Mouse (Mus musculus) layer of hippocampus, adult 18-20 months (tissue): ENCODE results near the gene H2afx. TPM values are rescaled to one million over a fixed set of nuclear protein-coding genes. Genes with fewer than 3 reads are reported as not detected.

Source experiments
- DNase-seq, 2 experiments: peaks; one replicate each; pipeline ENCODE4 v3.0.0; 2022; ENCODE audit warnings: low spot score in 2 of 2
- microRNA-seq, 2 experiments: library from miRNA; unstranded; fragments of <30 nt; microRNA quantifications; one replicate each; pipeline ENCODE4 v1.2.0; 2021
- total RNA-seq, 2 experiments: library from RNA; stranded (reverse); gene quantifications; 2 replicates each; pipeline ENCODE4 v1.2.3; 2021

The H2afx gene
- total RNA-seq, 2 experiments from 2014 or later = 46.1 to 47.7 TPM

DNA sequence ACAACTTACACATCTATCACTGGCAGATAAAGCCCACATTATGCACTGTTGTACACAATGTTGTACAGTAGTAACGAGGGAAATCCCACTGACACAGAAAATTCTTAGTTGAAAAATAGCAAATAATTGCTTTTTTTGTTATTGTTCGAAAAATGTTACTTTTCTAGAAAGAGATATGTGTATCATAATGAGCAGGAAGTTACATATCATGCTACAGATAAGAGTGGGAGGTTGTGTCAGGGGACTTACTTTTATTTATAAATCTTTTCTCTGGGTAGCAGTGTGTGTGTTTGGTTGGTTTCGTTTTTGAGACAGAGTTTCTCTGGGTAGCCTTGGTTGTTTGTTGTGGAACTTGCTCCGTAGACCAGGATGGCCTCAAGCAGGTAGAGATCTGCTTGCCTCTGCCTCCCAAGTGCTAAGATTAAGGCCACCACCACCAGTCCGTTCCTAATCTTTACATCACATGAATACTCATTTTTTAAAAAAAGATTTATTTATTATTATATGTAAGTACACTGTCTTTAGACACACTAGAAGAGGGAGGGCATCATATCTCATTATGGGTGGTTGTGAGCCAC, 43.7 kb downstream of the H2afx start:
- DNase-seq = no peak

DNA sequence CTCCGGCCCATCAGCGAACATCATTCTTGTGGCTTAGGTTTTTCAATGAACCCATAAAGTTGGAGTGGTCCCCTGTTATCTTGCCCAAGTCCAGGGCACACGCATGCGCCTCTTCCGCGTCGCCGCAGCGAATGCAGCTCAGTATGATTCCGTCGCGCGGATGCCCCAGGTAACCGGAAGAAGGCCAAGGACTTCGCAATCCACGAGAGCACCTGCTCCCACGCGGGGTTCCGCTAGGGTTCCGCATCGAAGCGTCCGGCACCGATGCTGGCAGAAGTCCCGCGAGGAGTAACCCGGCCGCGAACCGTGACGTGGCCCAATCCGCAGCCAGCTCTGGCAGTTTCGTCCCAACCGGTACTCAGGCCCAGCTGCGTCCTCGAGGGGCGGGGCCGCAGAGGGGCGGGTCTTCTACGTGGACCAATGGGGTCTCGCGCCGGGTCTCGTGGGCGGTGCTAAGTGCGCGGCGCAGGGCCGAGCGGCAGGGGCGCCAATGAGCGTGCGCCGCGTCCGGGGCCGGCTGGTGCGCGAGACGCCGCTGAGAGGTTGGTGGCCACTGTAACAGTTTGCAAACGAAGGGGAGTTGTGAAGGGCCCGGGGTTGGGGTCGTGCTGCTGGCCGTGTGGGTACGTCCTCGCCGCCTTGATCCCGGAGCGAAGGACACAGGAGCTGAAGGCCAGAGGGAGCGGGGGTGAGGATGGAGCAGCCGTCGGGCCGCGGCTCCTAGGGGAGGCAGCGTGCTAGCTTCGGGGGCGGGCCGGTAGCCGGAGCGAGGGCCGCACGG, 44.8 kb downstream of the H2afx start, which contains the start of gene Hyou1:
Hyou1 (plus strand) TSS at position 437 of the 781 bp plus-strand sequence.
- peak; percentile 99 for DNase-seq

- peak in 1 of 2 experiments; percentile 28 for DNase-seq
These were observed 45.4 kb downstream of the H2afx start for GRCm38 (mm10) chr9:44379862-44380261.

GRCm38 (mm10) chr9:44384596-44384995, 50.1 kb downstream of the H2afx start:
- DNase-seq = no peak

Small RNA genes lying within 50 kb of the gene (microRNA-seq; reads per million reads assigned to microRNA genes)
- gene Gm44335 = 0 reads per million in 2 experiments

Other genes starting within 250 kb of the H2afx start
- gene Mfrp, start 233.0 kb upstream of the H2afx start, total RNA-seq = 1 to 10 TPM in 1 of 2 experiments, under 1 TPM in 1; 0.30 to 1.8 TPM
- gene C1qtnf5, start 227.4 kb upstream of the H2afx start, total RNA-seq = 10 to 100 TPM; 16.9 to 21.2 TPM
- gene Gm49380, start 221.2 kb upstream of the H2afx start, total RNA-seq = under 1 TPM in 1 of 2 experiments, not detected in 1; 0.38 TPM
- gene Rnf26, start 221.2 kb upstream of the H2afx start, total RNA-seq = 10 to 100 TPM; 29.7 to 29.8 TPM
- 10 to 100 TPM in 1 of 2 experiments, 1 to 10 TPM in 1; 7.9 to 11.3 TPM for gene Mcam, start 200.2 kb upstream of the H2afx start, total RNA-seq
- gene Cbl, start 100.6 kb upstream of the H2afx start, total RNA-seq = 10 to 100 TPM; 59.8 to 66.3 TPM
- gene Ccdc153, start 94.0 kb upstream of the H2afx start, total RNA-seq = 1 to 10 TPM; 4.7 to 6.1 TPM
- gene Pdzd3, start 83.2 kb upstream of the H2afx start, total RNA-seq = 1 to 10 TPM in 1 of 2 experiments, under 1 TPM in 1; 0.86 to 1.5 TPM
- 10 to 100 TPM; 10.0 to 11.8 TPM for gene Nlrx1, start 66.1 kb upstream of the H2afx start, total RNA-seq
- 10 to 100 TPM; 65.5 to 74.6 TPM for gene Abcg4, start 46.1 kb upstream of the H2afx start, total RNA-seq
- 10 to 100 TPM; 30.0 to 30.6 TPM for gene Hinfp, start 29.0 kb upstream of the H2afx start, total RNA-seq
- 100 to 1,000 TPM; 197 to 228 TPM for gene C2cd2l, start 14.4 kb upstream of the H2afx start, total RNA-seq
- gene Dpagt1, start 8.7 kb upstream of the H2afx start, total RNA-seq = 10 to 100 TPM; 14.7 to 15.7 TPM
- 10 to 100 TPM; 18.9 to 21.2 TPM for gene Hmbs, start 9.5 kb downstream of the H2afx start, total RNA-seq
- gene Vps11, start 27.0 kb downstream of the H2afx start, total RNA-seq = 10 to 100 TPM; 54.9 to 56.6 TPM
- gene Hyou1, start 44.8 kb downstream of the H2afx start, total RNA-seq = 100 to 1,000 TPM; 130 to 141 TPM
- 10 to 100 TPM; 27.4 to 28.9 TPM for gene Slc37a4, start 62.2 kb downstream of the H2afx start, total RNA-seq
- gene Rps25, start 72.4 kb downstream of the H2afx start, total RNA-seq = 100 to 1,000 TPM; 717 to 799 TPM
- gene Trappc4, start 72.9 kb downstream of the H2afx start, total RNA-seq = 10 to 100 TPM; 70.1 to 72.2 TPM
- 10 to 100 TPM; 19.0 to 21.1 TPM for gene Ccdc84, start 83.9 kb downstream of the H2afx start, total RNA-seq
- gene Foxr1, start 106.4 kb downstream of the H2afx start, total RNA-seq = not detected
- not detected for gene Upk2, start 120.3 kb downstream of the H2afx start, total RNA-seq
- 10 to 100 TPM; 64.0 to 72.3 TPM for gene Bcl9l, start 148.1 kb downstream of the H2afx start, total RNA-seq
- gene Cxcr5, start 227.2 kb downstream of the H2afx start, total RNA-seq = not detected